Mouse (Mus musculus): Measurements from ENCODE around the gene H2-T23. TPM values are rescaled to one million over a fixed set of nuclear protein-coding genes. Genes with fewer than 3 reads are reported as not detected.
"Not testable (repeated sequence)": the region's sequence is repeated elsewhere in the genome, so short reads cannot be mapped to it uniquely, and the experiment has no call there.

H2-T23 gene
- polyA plus RNA-seq (2015; fragmentation: Nextera tagmentation; extraction: Ambion mirVana), result 2.3 and 3.3 TPM in 2 replicates

DNA sequence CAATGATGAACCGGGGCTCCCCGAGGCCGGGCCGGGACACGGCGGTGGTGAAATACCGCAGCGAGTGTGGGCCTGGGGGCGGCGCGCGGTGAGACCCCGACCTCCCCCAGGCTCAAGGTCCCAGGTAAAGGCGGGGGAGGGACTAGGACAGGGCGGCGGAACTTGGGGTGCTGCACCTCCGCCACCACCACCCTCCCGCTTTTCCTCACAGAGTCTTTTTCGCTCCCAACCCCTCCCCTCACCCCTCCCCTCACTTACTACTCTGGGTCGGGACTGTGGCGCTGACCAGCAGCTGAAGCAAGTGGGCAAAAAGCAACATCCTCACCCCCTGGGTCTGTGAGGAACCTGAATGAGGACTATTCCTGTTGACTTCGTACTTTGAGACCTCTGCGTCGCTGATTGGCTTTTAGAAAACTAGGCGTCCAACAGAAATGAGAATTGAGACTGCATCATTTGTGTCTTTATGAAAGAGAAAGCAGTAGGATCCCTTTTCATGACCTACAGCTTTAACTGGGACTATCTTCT, at the start of gene H2-T23:
TSS of gene H2-T23 (minus strand) at position 505 of the 525 bp plus-strand sequence.
- H3K27ac ChIP-seq (replicated peaks); H3K9me3 ChIP-seq; H3K36me3 ChIP-seq: not testable (repeated sequence)
- WGBS, result 2% methylated on average over 25 of the region's 25 CpGs
- peak within 1 kb of the TSS; percentile 45 for H3K4me3 ChIP-seq
- peaks cover 14% of the 10 kb centered on the region; the same call in 1 of the 2 replicates for H3K27me3 ChIP-seq
- peak; percentile 28; the same call in 1 of the 2 replicates for ATAC-seq (ENCODE audit: low read depth)
- peak within 1 kb of the TSS; percentile 66 for H3K9ac ChIP-seq
- peak within 1 kb of the TSS; percentile 79 for H3K4me2 ChIP-seq
- peaks cover 15% of the 10 kb centered on the region for H3K4me1 ChIP-seq (replicated peaks)

DNA sequence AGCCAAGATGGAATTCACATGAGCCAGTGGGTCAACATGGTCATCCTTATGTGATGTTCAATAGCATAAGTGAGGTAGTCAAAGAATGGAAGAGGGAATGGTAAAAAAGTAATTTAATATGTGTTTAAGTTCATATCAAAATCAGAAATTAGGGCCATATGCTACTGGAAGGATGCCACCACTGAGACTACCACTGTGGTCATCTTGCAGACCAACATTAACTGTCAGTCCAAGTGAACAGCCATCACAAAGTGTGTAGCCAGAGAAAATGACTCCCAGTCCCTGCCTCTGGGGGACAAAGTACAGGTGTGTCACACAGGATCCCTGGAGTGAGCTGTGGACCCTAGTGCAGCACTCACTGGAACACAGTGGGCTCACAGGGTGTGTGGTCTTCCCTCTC, 49.2 kb upstream of the H2-T23 start:
- H3K27ac ChIP-seq (replicated peaks); ATAC-seq (ENCODE audit: low read depth); H3K9me3 ChIP-seq: not testable (repeated sequence)

DNA sequence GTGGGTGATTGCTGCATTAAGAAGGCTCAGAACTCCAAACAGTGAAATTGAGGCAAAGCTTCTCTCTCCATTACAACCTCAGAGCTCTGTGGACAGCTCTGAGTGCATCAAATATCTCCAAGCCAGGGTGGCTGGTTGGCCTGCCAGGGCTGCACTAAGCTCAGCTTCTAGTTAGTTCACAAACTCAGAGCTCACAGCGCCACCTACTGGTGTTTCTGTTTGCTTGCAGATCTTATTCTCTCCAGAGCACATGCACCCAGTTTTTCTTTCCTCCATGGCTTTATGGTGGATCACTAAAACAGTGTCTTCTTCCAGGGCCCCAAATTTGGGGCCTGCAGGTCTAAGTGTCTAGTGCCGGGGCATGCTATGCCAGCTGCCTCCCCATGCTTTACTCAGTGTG, 28.2 kb upstream of the H2-T23 start:
- H3K4me3 ChIP-seq, result no peak overlapping the region
- no peak overlapping the region for H3K4me2 ChIP-seq
- 34% methylated on average over 2 of the region's 2 CpGs for WGBS
- H3K9me3 ChIP-seq, result no peaks in the 10 kb centered on the region
- no peaks in the 10 kb centered on the region for H3K4me1 ChIP-seq (replicated peaks)
- no peak overlapping the region for H3K27ac ChIP-seq (replicated peaks)
- H3K9ac ChIP-seq, result no peak overlapping the region
- no peak for ATAC-seq (ENCODE audit: low read depth)
- H3K36me3 ChIP-seq, result no peaks in the 10 kb centered on the region
- no peaks in the 10 kb centered on the region for H3K27me3 ChIP-seq

More for the DNA sequence above, 49.2 kb upstream of the H2-T23 start:
- peaks cover 37% of the 10 kb centered on the region for H3K27me3 ChIP-seq
- H3K4me2 ChIP-seq, H3K4me3 ChIP-seq, H3K9ac ChIP-seq, H3K36me3 ChIP-seq: not testable (repeated sequence)
- H3K4me1 ChIP-seq (replicated peaks), result peaks cover 14% of the 10 kb centered on the region

DNA sequence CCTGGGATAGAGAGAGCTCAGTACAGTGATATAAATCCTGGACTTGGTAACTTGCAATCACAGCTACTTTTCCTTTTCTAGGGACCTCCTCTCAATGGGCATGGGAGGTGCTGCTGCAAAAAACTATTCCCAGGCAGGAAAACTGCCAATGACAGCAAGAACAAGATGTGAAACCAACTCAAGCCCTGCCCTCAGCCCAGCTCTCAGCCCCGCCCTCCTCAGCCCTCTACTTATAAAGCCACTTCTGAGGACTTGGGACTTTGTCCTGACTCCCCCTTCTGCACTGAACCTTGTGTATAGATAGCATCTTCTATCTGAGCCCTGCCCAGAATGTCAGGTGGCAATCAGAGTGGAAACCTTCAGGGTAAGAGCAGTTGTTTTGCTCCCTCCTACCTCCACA, 25.7 kb upstream of the H2-T23 start, which contains the start of gene Gm11127:
TSS of gene Gm11127 (minus strand) at position 10 of the 400 bp plus-strand sequence.
- H3K4me3 ChIP-seq; H3K9me3 ChIP-seq; H3K36me3 ChIP-seq; H3K27me3 ChIP-seq; H3K27ac ChIP-seq (replicated peaks); H3K9ac ChIP-seq; ATAC-seq (ENCODE audit: low read depth); H3K4me1 ChIP-seq (replicated peaks); H3K4me2 ChIP-seq: not testable (repeated sequence)
- 73% methylated on average over 1 of the region's 1 CpGs for WGBS

DNA sequence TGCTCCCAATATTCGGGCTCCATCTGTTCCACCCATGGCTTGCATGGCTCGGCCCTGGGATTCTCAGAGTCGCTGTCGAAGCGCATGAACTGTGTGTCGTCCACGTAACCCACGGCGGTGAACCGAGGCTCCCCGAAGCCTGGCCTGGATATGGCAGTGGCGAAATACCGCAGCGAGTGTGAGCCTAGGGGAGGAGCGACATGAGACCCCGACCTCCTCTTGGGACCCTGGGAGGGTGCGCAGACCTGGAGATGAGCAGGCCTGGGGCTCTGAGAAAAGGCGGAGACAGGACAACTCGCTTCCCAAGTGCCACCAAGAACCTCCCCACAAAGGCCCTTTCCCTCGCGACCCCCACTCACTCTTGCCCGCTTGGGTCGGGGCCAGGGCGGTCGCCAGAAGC, 25.3 kb upstream of the H2-T23 start:
- not testable (repeated sequence) for H3K27me3 ChIP-seq; H3K9me3 ChIP-seq; H3K4me2 ChIP-seq; H3K27ac ChIP-seq (replicated peaks); H3K4me1 ChIP-seq (replicated peaks); ATAC-seq (ENCODE audit: low read depth); H3K4me3 ChIP-seq; H3K36me3 ChIP-seq; H3K9ac ChIP-seq
- WGBS, result 91% methylated on average over 24 of the region's 25 CpGs

DNA sequence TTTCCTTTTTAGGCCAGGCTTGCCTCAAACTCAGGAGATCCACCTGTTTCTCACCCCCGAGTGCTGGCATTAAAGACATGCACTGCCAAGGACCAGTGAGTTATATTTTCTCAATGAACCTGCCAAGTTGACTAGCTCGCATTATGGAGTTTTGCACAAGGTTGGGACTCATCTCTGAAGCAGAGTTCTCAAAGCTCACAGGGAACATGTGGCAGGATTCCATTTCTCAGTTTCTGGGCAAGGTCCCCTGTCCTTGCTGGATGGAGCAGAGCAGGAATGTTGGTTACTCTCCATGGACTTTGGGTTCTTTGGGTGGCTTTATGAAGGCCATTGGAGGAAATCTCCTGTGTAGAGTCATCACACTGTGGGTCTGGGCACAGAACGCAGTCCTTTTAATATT, 10.6 kb upstream of the H2-T23 start:
- 89% methylated on average over 3 of the region's 3 CpGs for WGBS
- ATAC-seq (ENCODE audit: low read depth), result no peak
- Histone ChIP-seq H3K36me3 (no peaks in the 10 kb centered on the region), H3K4me3 (peak overlapping the region; percentile 40; the same call in 1 of the 2 replicates), H3K4me1 (replicated peaks) (peaks cover 5% of the 10 kb centered on the region), H3K4me2 (peak overlapping the region; percentile 72), H3K9ac (0 out of 2 replicates have a peak overlapping the region, but pooled peaks have one; percentile 45), H3K9me3 (no peaks in the 10 kb centered on the region), H3K27me3 (0 out of 2 replicates have a peak, but pooled peaks cover 3% of the 10 kb centered on the region), H3K27ac (replicated peaks) (no peak overlapping the region)

DNA sequence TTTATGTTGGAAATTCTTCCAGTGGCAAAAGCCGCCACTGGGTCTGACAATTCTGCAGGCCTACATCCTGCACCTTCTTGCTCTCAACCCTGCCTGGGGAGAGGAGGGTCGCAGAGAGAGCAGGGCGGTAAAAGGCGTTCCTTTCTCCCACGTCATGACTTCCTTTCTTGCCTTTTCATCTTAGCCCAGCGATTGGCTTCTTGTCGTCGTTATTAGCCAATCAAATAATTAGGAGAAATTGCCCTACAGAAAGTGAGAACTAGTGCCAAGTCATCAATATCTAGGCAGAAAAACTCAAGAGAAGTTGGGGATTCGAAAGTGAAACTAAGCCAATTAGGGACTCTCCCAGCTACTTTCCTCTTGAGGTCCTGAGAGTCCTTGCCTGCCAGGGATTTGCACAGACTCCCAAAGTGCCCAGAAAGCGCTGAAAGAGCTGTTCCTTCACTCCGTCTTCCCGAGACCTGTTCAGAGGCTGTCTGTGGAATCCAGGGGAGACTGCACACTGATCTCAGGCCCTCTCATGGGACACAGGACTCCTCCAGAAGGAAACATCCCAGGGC, 10.0 kb upstream of the H2-T23 start, which contains the start of the genes H2-T22 and Gm6034:
TSS of gene H2-T22 (minus strand) at position 138 of the 560 bp plus-strand sequence.
TSS of gene Gm6034 (plus strand) at position 352 of the 560 bp plus-strand sequence.
- peak; percentile 96 for ATAC-seq (ENCODE audit: low read depth)
- H3K4me1 ChIP-seq (replicated peaks); H3K36me3 ChIP-seq; H3K27me3 ChIP-seq; H3K9me3 ChIP-seq; H3K27ac ChIP-seq (replicated peaks): not testable (repeated sequence)
- 2% methylated on average over 12 of the region's 12 CpGs for WGBS
- Histone ChIP-seq H3K4me3 (peak within 1 kb of the TSS; percentile 40), H3K9ac (peak within 1 kb of the TSS; percentile 67), H3K4me2 (peak within 1 kb of the TSS; percentile 72)

DNA sequence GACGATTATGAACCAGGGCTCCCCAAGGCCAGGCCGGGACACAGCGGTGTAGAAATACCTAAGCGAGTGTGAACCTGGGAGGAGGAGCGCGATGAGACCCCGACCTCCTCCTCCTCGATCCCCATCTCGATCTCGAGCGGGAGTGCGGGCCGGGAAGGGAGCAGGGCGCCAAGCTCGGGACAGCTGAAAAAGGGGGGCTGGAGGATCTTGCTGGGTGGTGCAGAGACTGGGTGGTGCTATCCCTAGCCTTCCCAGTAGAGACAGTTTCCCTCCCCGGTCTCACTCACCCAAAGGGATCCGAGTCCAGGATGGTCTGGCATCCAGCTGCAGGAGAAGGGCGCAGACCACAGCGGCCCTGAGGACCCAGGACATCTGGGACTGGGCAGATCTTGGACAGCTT, 9.4 kb upstream of the H2-T23 start:
- ATAC-seq (ENCODE audit: low read depth), result peak; percentile 81
- H3K27ac ChIP-seq (replicated peaks); H3K27me3 ChIP-seq; H3K4me1 ChIP-seq (replicated peaks); H3K9me3 ChIP-seq; H3K36me3 ChIP-seq: not testable (repeated sequence)
- under 1% methylated on average over 19 of the region's 19 CpGs for WGBS
- Histone ChIP-seq H3K9ac (peak overlapping the region; percentile 67), H3K4me2 (peak overlapping the region; percentile 72), H3K4me3 (peak overlapping the region; percentile 40)

DNA sequence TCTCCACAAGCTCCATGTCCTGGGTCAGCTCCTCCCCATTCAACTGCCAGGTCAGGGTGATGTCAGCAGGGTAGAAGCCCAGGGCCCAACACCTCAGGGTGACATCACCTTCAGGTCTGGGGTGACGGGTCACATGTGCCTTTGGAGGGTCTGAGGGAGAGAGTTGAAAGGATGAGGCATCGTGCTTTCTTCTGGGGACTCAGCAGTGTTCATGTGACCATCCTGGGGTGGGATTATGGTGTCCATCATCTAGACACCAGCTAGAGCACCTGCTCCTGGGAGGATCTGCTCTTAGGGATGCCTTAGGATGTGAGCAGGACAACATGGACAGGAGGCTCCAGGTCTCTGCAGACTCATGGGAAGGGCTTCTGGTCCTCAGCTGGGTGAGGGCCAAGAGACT, 7.9 kb upstream of the H2-T23 start:
- not testable (repeated sequence) for H3K27me3 ChIP-seq; H3K4me1 ChIP-seq (replicated peaks); H3K9me3 ChIP-seq; H3K36me3 ChIP-seq; H3K4me3 ChIP-seq; H3K9ac ChIP-seq; H3K27ac ChIP-seq (replicated peaks); ATAC-seq (ENCODE audit: low read depth); H3K4me2 ChIP-seq
- 80% methylated on average over 2 of the region's 2 CpGs for WGBS

DNA sequence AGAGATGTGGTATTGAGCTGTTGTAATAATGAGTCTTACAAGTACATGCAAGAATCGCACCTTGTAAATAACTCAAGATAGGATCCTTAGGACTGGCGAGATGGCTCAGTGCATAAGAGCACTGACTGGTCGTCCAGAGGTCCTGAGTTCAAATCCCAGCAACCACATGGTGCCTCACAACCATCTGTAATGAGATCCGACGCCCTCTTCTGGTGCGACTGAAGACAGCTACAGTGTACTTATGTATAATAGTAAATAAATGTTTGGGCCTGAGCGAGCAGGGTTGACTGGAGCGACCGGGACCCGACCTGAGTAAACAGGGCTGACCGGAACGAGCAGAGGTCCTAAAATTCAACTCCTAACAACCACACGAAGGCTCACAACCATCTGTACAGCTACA, 3.5 kb upstream of the H2-T23 start:
- Histone ChIP-seq H3K4me1 (replicated peaks) (peaks cover 15% of the 10 kb centered on the region), H3K27me3 (peaks cover 14% of the 10 kb centered on the region; the same call in 1 of the 2 replicates)
- not testable (repeated sequence) for ATAC-seq (ENCODE audit: low read depth); H3K36me3 ChIP-seq; H3K27ac ChIP-seq (replicated peaks); H3K4me3 ChIP-seq; H3K4me2 ChIP-seq; H3K9ac ChIP-seq; H3K9me3 ChIP-seq
- WGBS, result 85% methylated on average over 13 of the region's 13 CpGs

DNA sequence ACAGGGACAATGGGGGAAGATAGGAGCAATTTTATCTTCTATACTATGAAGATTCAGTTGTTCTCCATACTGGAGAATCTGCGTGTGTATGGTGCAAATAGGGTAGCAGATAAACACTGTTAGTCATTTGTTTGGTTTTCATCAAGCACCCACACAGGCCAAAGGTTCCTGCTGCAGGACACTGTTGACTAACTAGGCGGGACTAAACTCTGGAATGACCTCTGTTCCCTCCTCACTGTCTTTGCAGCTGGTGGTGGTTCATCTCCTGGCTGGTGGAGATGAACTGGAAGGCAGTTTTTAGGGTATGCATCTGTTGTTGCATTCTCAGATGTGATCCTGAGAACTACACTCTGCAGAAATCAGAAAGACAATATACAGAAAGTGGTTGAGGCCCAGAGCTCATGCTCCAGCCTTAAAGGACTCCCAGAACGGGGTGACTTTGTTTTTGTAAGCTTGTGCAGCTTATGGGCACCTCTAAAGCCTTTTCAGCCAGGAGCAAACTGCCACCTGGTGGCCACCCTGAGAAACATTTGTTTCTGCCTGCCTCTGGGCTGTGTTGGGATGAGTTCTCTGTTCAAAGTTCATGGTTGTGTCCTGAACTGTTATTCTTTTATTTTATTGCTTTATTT, 2.5 kb upstream of the H2-T23 start:
- not testable (repeated sequence) for H3K27ac ChIP-seq (replicated peaks); H3K9me3 ChIP-seq; H3K4me2 ChIP-seq; H3K9ac ChIP-seq; H3K36me3 ChIP-seq; H3K4me3 ChIP-seq
- peaks cover 15% of the 10 kb centered on the region for H3K4me1 ChIP-seq (replicated peaks)
- 0 out of 2 replicates have a peak, but pooled peaks have one; percentile 51 for ATAC-seq (ENCODE audit: low read depth)
- 47% methylated on average over 3 of the region's 3 CpGs for WGBS
- peaks cover 14% of the 10 kb centered on the region; the same call in 1 of the 2 replicates for H3K27me3 ChIP-seq

DNA sequence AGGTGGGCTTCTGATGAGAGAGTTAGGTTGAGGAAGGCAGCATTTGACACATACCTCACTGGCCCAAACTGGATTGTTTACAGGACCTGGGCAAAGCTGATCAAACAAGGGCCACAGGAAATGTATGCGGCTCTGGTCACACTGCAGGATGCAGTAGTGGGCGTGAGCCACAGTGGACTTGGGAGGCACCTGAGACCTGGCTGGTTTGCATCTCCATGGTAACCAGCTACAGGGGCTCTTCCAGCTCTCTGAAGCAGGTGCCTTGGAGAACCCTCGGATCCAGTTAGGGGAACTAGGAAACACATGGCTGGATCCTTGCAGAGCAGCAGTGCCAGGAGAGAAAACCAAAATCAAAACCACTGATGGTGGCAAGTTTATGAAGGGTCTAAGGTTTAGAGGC, 1.9 kb upstream of the H2-T23 start:
- not testable (repeated sequence) for H3K36me3 ChIP-seq; H3K9me3 ChIP-seq; H3K4me3 ChIP-seq; H3K9ac ChIP-seq; H3K4me2 ChIP-seq; ATAC-seq (ENCODE audit: low read depth); H3K27ac ChIP-seq (replicated peaks)
- H3K27me3 ChIP-seq, result peaks cover 14% of the 10 kb centered on the region; the same call in 1 of the 2 replicates
- WGBS, result 65% methylated on average over 3 of the region's 3 CpGs
- peaks cover 15% of the 10 kb centered on the region for H3K4me1 ChIP-seq (replicated peaks)

Measured in neural tube, embryonic 13.5 days (tissue).